Mouse (Mus musculus): ENCODE measurements around the gene Fam118b. TPM values are rescaled to one million over a fixed set of nuclear protein-coding genes. Genes with fewer than 3 reads are reported as not detected.

Gene Fam118b
- 63.0 and 64.9 TPM in 2 replicates for polyA plus RNA-seq (2014; fragmentation: Nextera tagmentation; extraction: Ambion mirVana)

- Histone ChIP-seq H3K4me3 (ENCODE audit: low read depth, low read length) (peak within 1 kb of the TSS; percentile 71), H3K4me2 (ENCODE audit: low read depth, severe bottlenecking) (peak within 1 kb of the TSS; percentile 80), H3K27me3 (ENCODE audit: control insufficient read depth, insufficient read depth, low read length) (no peaks in the 10 kb centered on the region), H3K27ac (replicated peaks; ENCODE audit: low read depth, low read length) (no peak within 1 kb of the TSS), H3K36me3 (ENCODE audit: control insufficient read depth, insufficient read depth, low read length) (no peaks in the 10 kb centered on the region), H3K9me3 (ENCODE audit: control insufficient read depth, low read length) (no peaks in the 10 kb centered on the region), H3K4me1 (ENCODE audit: control insufficient read depth, insufficient read depth, low read length) (peaks cover 14% of the 10 kb centered on the region; the same call in 1 of the 2 replicates), H3K9ac (ENCODE audit: low read length) (peak within 1 kb of the TSS; percentile 75)
- ATAC-seq (ENCODE audit: insufficient number of reproducible peaks, low FRiP score, low TSS enrichment, low read depth) (peak; percentile 94), DNase-seq (ENCODE audit: low spot score) (peak; percentile 92)
- 1% methylated on average over 62 of the region's 62 CpGs for WGBS
Observed at GRCm38 (mm10) chr9:35267146-35267975, at the start of gene Fam118b, which contains the start of gene Rpusd4. Gene Fam118b (minus strand): TSS chr9:35267805. Gene Rpusd4 (plus strand): TSS chr9:35267865.

DNA sequence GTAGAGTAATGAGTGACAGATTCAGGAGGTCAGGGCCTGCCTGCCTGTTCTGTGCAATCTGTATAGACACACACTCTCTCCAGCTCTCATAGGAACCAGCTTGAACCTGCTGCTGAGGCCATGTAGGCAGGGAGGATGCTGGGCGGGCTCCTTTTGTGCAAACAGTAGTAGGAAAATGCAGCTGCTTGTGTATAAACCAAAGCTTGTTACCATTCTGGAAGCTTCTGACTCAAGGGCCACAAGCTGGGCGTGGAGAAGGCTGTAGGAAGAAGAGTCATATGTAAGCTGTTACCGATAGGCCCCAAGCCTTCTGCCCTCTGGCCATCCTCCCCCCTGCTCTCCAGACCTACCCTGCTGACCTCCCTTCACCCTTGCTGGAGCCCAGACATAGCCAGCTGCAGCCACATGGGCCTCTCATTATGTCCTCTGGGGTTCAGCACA, 49.2 kb upstream of the Fam118b start:
- no peak overlapping the region for H3K4me2 ChIP-seq (ENCODE audit: low read depth, severe bottlenecking)
- DNase-seq (ENCODE audit: low spot score) = no peak
- H3K9me3 ChIP-seq (ENCODE audit: control insufficient read depth, low read length) = no peaks in the 10 kb centered on the region
- H3K4me3 ChIP-seq (ENCODE audit: low read depth, low read length) = no peak overlapping the region
- peaks cover 44% of the 10 kb centered on the region for H3K4me1 ChIP-seq (ENCODE audit: control insufficient read depth, insufficient read depth, low read length)
- 0 out of 2 replicates have a peak, but pooled peaks have one; percentile 4 for ATAC-seq (ENCODE audit: insufficient number of reproducible peaks, low FRiP score, low TSS enrichment, low read depth)
- H3K27ac ChIP-seq (replicated peaks; ENCODE audit: low read depth, low read length) = peak overlapping the region; percentile 53; the same call in 1 of the 2 replicates
- no peaks in the 10 kb centered on the region for H3K27me3 ChIP-seq (ENCODE audit: control insufficient read depth, insufficient read depth, low read length)
- H3K9ac ChIP-seq (ENCODE audit: low read length) = 0 out of 2 replicates have a peak overlapping the region, but pooled peaks have one; percentile 0
- WGBS = 32% methylated on average over 3 of the region's 3 CpGs
- H3K36me3 ChIP-seq (ENCODE audit: control insufficient read depth, insufficient read depth, low read length) = no peaks in the 10 kb centered on the region

GRCm38 (mm10) chr9:35314254-35314653, 46.6 kb upstream of the Fam118b start:
- WGBS = 71% methylated on average over 1 of the region's 1 CpGs
- H3K4me3 ChIP-seq (ENCODE audit: low read depth, low read length) = no peak overlapping the region
- H3K9me3 ChIP-seq (ENCODE audit: control insufficient read depth, low read length) = no peaks in the 10 kb centered on the region
- no peak for DNase-seq (ENCODE audit: low spot score)
- H3K4me2 ChIP-seq (ENCODE audit: low read depth, severe bottlenecking) = no peak overlapping the region
- no peak overlapping the region for H3K27ac ChIP-seq (replicated peaks; ENCODE audit: low read depth, low read length)
- no peaks in the 10 kb centered on the region for H3K36me3 ChIP-seq (ENCODE audit: control insufficient read depth, insufficient read depth, low read length)
- no peak for ATAC-seq (ENCODE audit: insufficient number of reproducible peaks, low FRiP score, low TSS enrichment, low read depth)
- no peak overlapping the region for H3K9ac ChIP-seq (ENCODE audit: low read length)
- H3K4me1 ChIP-seq (ENCODE audit: control insufficient read depth, insufficient read depth, low read length) = peaks cover 40% of the 10 kb centered on the region
- no peaks in the 10 kb centered on the region for H3K27me3 ChIP-seq (ENCODE audit: control insufficient read depth, insufficient read depth, low read length)

DNA sequence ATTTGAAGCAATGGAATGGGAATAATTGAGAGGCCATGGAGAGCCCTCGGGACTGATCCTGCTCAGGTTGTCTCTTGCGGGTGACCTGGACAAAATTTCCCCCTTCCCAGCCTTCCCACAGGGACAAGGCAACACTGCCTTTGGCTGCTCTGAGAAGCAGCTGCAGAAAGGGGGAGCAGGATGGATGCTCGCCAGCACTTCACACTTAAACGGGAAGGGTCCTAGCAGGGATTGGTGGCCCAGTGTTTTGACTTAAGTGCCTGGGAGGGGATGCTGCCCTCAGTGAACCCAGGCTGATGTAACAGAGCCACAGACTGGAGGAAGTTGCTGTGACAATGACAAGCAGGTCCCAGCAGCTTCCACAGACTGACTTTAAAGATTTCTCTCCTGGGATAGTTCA, 46.0 kb upstream of the Fam118b start:
- Histone ChIP-seq H3K36me3 (ENCODE audit: control insufficient read depth, insufficient read depth, low read length) (no peaks in the 10 kb centered on the region), H3K4me1 (ENCODE audit: control insufficient read depth, insufficient read depth, low read length) (peaks cover 34% of the 10 kb centered on the region), H3K4me3 (ENCODE audit: low read depth, low read length) (no peak overlapping the region), H3K27me3 (ENCODE audit: control insufficient read depth, insufficient read depth, low read length) (no peaks in the 10 kb centered on the region), H3K9ac (ENCODE audit: low read length) (no peak overlapping the region), H3K4me2 (ENCODE audit: low read depth, severe bottlenecking) (no peak overlapping the region), H3K27ac (replicated peaks; ENCODE audit: low read depth, low read length) (no peak overlapping the region), H3K9me3 (ENCODE audit: control insufficient read depth, low read length) (no peaks in the 10 kb centered on the region)
- WGBS = 25% methylated on average over 4 of the region's 4 CpGs
- no peak for ATAC-seq (ENCODE audit: insufficient number of reproducible peaks, low FRiP score, low TSS enrichment, low read depth)
- no peak for DNase-seq (ENCODE audit: low spot score)

DNA sequence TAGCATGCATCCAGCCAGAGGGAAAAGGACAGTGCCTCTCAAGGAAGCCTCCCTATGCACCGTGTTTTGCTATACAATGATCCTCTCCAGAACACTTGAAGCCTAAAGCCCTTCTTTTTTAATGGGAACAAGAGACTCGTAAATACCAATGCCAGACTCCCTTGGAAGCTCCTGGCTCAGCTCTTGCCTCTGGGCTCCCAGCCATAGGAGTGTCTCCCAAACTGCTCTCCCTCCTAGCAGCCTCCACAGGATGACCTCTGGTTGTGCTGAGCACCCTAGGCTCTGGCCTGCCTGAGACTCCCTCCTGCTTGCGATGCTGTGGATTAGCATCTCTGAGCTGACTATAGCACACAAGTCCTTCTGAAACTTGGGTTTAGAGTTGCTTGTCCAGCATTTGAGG, 44.9 kb upstream of the Fam118b start:
- 49% methylated on average over 3 of the region's 3 CpGs for WGBS
- Histone ChIP-seq H3K27ac (replicated peaks; ENCODE audit: low read depth, low read length) (no peak overlapping the region), H3K4me2 (ENCODE audit: low read depth, severe bottlenecking) (no peak overlapping the region), H3K9ac (ENCODE audit: low read length) (no peak overlapping the region), H3K9me3 (ENCODE audit: control insufficient read depth, low read length) (no peaks in the 10 kb centered on the region), H3K36me3 (ENCODE audit: control insufficient read depth, insufficient read depth, low read length) (no peaks in the 10 kb centered on the region), H3K4me3 (ENCODE audit: low read depth, low read length) (no peak overlapping the region), H3K4me1 (ENCODE audit: control insufficient read depth, insufficient read depth, low read length) (peaks cover 23% of the 10 kb centered on the region), H3K27me3 (ENCODE audit: control insufficient read depth, insufficient read depth, low read length) (no peaks in the 10 kb centered on the region)
- DNase-seq (ENCODE audit: low spot score) (peak; percentile 20), ATAC-seq (ENCODE audit: insufficient number of reproducible peaks, low FRiP score, low TSS enrichment, low read depth) (no peak)

DNA sequence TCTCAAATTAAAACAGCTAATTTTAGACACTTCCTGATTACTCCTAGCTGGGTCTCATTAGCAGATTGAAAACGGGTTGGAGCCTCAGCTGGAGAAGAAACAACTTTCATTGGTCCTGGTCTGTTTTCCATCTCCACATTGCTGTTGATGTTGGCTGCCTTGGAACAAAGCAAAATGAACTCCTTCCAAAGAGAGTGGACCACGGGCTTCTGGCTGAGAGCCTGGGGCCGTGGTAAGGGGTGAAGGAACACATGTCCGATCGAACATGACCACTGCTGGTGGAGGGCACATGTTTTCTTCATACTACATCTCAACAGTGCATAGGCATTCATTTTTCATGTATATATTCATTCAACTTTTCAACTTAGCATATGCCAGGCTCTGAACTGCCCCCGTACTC, 42.8 kb upstream of the Fam118b start:
- no peaks in the 10 kb centered on the region for H3K9me3 ChIP-seq (ENCODE audit: control insufficient read depth, low read length)
- H3K4me1 ChIP-seq (ENCODE audit: control insufficient read depth, insufficient read depth, low read length) = peaks cover 13% of the 10 kb centered on the region
- H3K27me3 ChIP-seq (ENCODE audit: control insufficient read depth, insufficient read depth, low read length) = no peaks in the 10 kb centered on the region
- no peak overlapping the region for H3K9ac ChIP-seq (ENCODE audit: low read length)
- no peak overlapping the region for H3K4me3 ChIP-seq (ENCODE audit: low read depth, low read length)
- H3K27ac ChIP-seq (replicated peaks; ENCODE audit: low read depth, low read length) = no peak overlapping the region
- no peak overlapping the region for H3K4me2 ChIP-seq (ENCODE audit: low read depth, severe bottlenecking)
- peak; percentile 19 for DNase-seq (ENCODE audit: low spot score)
- H3K36me3 ChIP-seq (ENCODE audit: control insufficient read depth, insufficient read depth, low read length) = no peaks in the 10 kb centered on the region
- no peak for ATAC-seq (ENCODE audit: insufficient number of reproducible peaks, low FRiP score, low TSS enrichment, low read depth)
- 63% methylated on average over 6 of the region's 6 CpGs for WGBS

- WGBS = 31% methylated on average over 7 of the region's 7 CpGs
- Histone ChIP-seq H3K9me3 (ENCODE audit: control insufficient read depth, low read length) (no peaks in the 10 kb centered on the region), H3K4me1 (ENCODE audit: control insufficient read depth, insufficient read depth, low read length) (no peaks in the 10 kb centered on the region; the same call in 1 of the 2 replicates), H3K27ac (replicated peaks; ENCODE audit: low read depth, low read length) (no peak overlapping the region), H3K4me3 (ENCODE audit: low read depth, low read length) (no peak overlapping the region), H3K9ac (ENCODE audit: low read length) (no peak overlapping the region), H3K36me3 (ENCODE audit: control insufficient read depth, insufficient read depth, low read length) (no peaks in the 10 kb centered on the region), H3K27me3 (ENCODE audit: control insufficient read depth, insufficient read depth, low read length) (no peaks in the 10 kb centered on the region), H3K4me2 (ENCODE audit: low read depth, severe bottlenecking) (no peak overlapping the region)
- ATAC-seq (ENCODE audit: insufficient number of reproducible peaks, low FRiP score, low TSS enrichment, low read depth) = no peak
- DNase-seq (ENCODE audit: low spot score) = peak; percentile 38
Observed at GRCm38 (mm10) chr9:35307461-35307860, 39.9 kb upstream of the Fam118b start.

DNA sequence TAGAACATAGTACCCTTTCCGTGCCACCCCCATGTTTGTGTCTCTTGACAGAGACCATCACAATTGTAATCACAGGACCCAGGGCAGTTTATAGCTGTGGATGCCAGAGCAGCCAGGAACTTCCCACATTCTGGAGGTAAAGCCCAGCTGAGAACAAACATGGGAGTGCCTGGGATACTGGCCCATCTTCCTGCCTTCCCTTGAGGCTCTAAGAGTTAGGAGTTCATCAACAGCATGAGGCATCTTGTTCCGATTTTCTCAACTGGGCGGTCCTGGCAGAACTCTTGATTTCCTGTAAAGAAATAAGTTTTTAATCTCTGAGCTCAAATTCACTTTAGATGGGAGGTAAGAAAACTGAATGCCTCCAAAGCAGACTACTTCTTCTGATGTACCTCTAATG, 34.6 kb upstream of the Fam118b start:
- no peak overlapping the region for H3K27ac ChIP-seq (replicated peaks; ENCODE audit: low read depth, low read length)
- no peak overlapping the region for H3K4me2 ChIP-seq (ENCODE audit: low read depth, severe bottlenecking)
- no peak for ATAC-seq (ENCODE audit: insufficient number of reproducible peaks, low FRiP score, low TSS enrichment, low read depth)
- no peak overlapping the region for H3K4me3 ChIP-seq (ENCODE audit: low read depth, low read length)
- WGBS = 89% methylated on average over 3 of the region's 3 CpGs
- no peaks in the 10 kb centered on the region for H3K9me3 ChIP-seq (ENCODE audit: control insufficient read depth, low read length)
- no peak overlapping the region for H3K9ac ChIP-seq (ENCODE audit: low read length)
- DNase-seq (ENCODE audit: low spot score) = no peak
- no peaks in the 10 kb centered on the region for H3K36me3 ChIP-seq (ENCODE audit: control insufficient read depth, insufficient read depth, low read length)
- H3K27me3 ChIP-seq (ENCODE audit: control insufficient read depth, insufficient read depth, low read length) = no peaks in the 10 kb centered on the region
- no peaks in the 10 kb centered on the region for H3K4me1 ChIP-seq (ENCODE audit: control insufficient read depth, insufficient read depth, low read length)

All from limb, embryonic 11.5 days (tissue).